Mouse (Mus musculus): ENCODE measurements around the gene Erf. TPM values are rescaled to one million over a fixed set of nuclear protein-coding genes. Genes with fewer than 3 reads are reported as not detected.
A peak's percentile ranks its signal among the peaks of the same experiment; 100 is the strongest.

Erf gene
- polyA plus RNA-seq, 1 experiment from 2014 or later, result 22.6 TPM

GRCm38 (mm10) chr7:25284171-25284570, 33.6 kb upstream of the Erf start:
- Histone ChIP-seq H3K27me3 (ENCODE audit: control insufficient read depth, insufficient read depth, low read length) (no peaks in the 10 kb centered on the region), H3K36me3 (replicated peaks; ENCODE audit: control insufficient read depth, insufficient read depth, low read depth, low read length) (peaks cover 15% of the 10 kb centered on the region), H3K4me3 (ENCODE audit: low read depth, low read length) (peak overlapping the region; percentile 78; the same call in 1 of the 2 replicates), H3K27ac (replicated peaks; ENCODE audit: low read depth, low read length) (no peak overlapping the region; the same call in 1 of the 2 replicates), H3K4me2 (ENCODE audit: low read depth, low read length) (peak overlapping the region; percentile 87), H3K9ac (replicated peaks; ENCODE audit: low read length) (peak overlapping the region; percentile 83), H3K9me3 (replicated peaks; ENCODE audit: control insufficient read depth, low read length) (no peaks in the 10 kb centered on the region), H3K4me1 (ENCODE audit: control insufficient read depth, insufficient read depth, low read length) (peaks cover 17% of the 10 kb centered on the region)
- ATAC-seq (replicated peaks; ENCODE audit: insufficient number of reproducible peaks, low FRiP score, low TSS enrichment, low read depth), result no peak
- DNase-seq (ENCODE audit: low spot score), result no peak
- WGBS, result 82% methylated on average over 2 of the region's 2 CpGs

- Histone ChIP-seq H3K4me1 (ENCODE audit: control insufficient read depth, insufficient read depth, low read length) (peaks cover 17% of the 10 kb centered on the region), H3K9me3 (replicated peaks; ENCODE audit: control insufficient read depth, low read length) (no peaks in the 10 kb centered on the region), H3K4me3 (ENCODE audit: low read depth, low read length) (peak overlapping the region; percentile 78), H3K27ac (replicated peaks; ENCODE audit: low read depth, low read length) (peak overlapping the region; percentile 39), H3K27me3 (ENCODE audit: control insufficient read depth, insufficient read depth, low read length) (no peaks in the 10 kb centered on the region), H3K9ac (replicated peaks; ENCODE audit: low read length) (peak overlapping the region; percentile 83), H3K4me2 (ENCODE audit: low read depth, low read length) (peak overlapping the region; percentile 87), H3K36me3 (replicated peaks; ENCODE audit: control insufficient read depth, insufficient read depth, low read depth, low read length) (peaks cover 10% of the 10 kb centered on the region)
- WGBS, result 26% methylated on average over 5 of the region's 5 CpGs
- ATAC-seq (replicated peaks; ENCODE audit: insufficient number of reproducible peaks, low FRiP score, low TSS enrichment, low read depth) (no peak), DNase-seq (ENCODE audit: low spot score) (no peak)
These were observed 33.1 kb upstream of the Erf start for GRCm38 (mm10) chr7:25283637-25284036.

GRCm38 (mm10) chr7:25282731-25283211, 32.2 kb upstream of the Erf start:
- Histone ChIP-seq H3K27ac (replicated peaks; ENCODE audit: low read depth, low read length) (peak overlapping the region; percentile 97), H3K27me3 (ENCODE audit: control insufficient read depth, insufficient read depth, low read length) (no peaks in the 10 kb centered on the region), H3K36me3 (replicated peaks; ENCODE audit: control insufficient read depth, insufficient read depth, low read depth, low read length) (peaks cover 5% of the 10 kb centered on the region), H3K9ac (replicated peaks; ENCODE audit: low read length) (peak overlapping the region; percentile 83), H3K4me1 (ENCODE audit: control insufficient read depth, insufficient read depth, low read length) (peaks cover 17% of the 10 kb centered on the region), H3K9me3 (replicated peaks; ENCODE audit: control insufficient read depth, low read length) (no peaks in the 10 kb centered on the region), H3K4me2 (ENCODE audit: low read depth, low read length) (peak overlapping the region; percentile 87), H3K4me3 (ENCODE audit: low read depth, low read length) (peak overlapping the region; percentile 78)
- ATAC-seq (replicated peaks; ENCODE audit: insufficient number of reproducible peaks, low FRiP score, low TSS enrichment, low read depth) (no peak), DNase-seq (ENCODE audit: low spot score) (peak; percentile 50)
- under 1% methylated on average over 28 of the region's 36 CpGs for WGBS

- Histone ChIP-seq H3K9me3 (replicated peaks; ENCODE audit: control insufficient read depth, low read length) (no peaks in the 10 kb centered on the region), H3K4me1 (ENCODE audit: control insufficient read depth, insufficient read depth, low read length) (peaks cover 19% of the 10 kb centered on the region), H3K36me3 (replicated peaks; ENCODE audit: control insufficient read depth, insufficient read depth, low read depth, low read length) (peaks cover 5% of the 10 kb centered on the region), H3K4me3 (ENCODE audit: low read depth, low read length) (peak overlapping the region; percentile 78), H3K4me2 (ENCODE audit: low read depth, low read length) (peak overlapping the region; percentile 87), H3K27me3 (ENCODE audit: control insufficient read depth, insufficient read depth, low read length) (no peaks in the 10 kb centered on the region), H3K27ac (replicated peaks; ENCODE audit: low read depth, low read length) (peak overlapping the region; percentile 97), H3K9ac (replicated peaks; ENCODE audit: low read length) (peak overlapping the region; percentile 83)
- peak; percentile 98 for DNase-seq (ENCODE audit: low spot score)
- peak; percentile 74 for ATAC-seq (replicated peaks; ENCODE audit: insufficient number of reproducible peaks, low FRiP score, low TSS enrichment, low read depth)
- under 1% methylated on average over 59 of the region's 108 CpGs for WGBS
These were observed 31.4 kb upstream of the Erf start for GRCm38 (mm10) chr7:25281734-25282601.

- H3K27me3 ChIP-seq (ENCODE audit: control insufficient read depth, insufficient read depth, low read length), result no peaks in the 10 kb centered on the region
- peaks cover 19% of the 10 kb centered on the region for H3K4me1 ChIP-seq (ENCODE audit: control insufficient read depth, insufficient read depth, low read length)
- ATAC-seq (replicated peaks; ENCODE audit: insufficient number of reproducible peaks, low FRiP score, low TSS enrichment, low read depth), result no peak; the same call in 1 of the 2 replicates
- no peaks in the 10 kb centered on the region for H3K9me3 ChIP-seq (replicated peaks; ENCODE audit: control insufficient read depth, low read length)
- WGBS, result 26% methylated on average over 12 of the region's 12 CpGs
- H3K4me2 ChIP-seq (ENCODE audit: low read depth, low read length), result peak overlapping the region; percentile 66
- peak overlapping the region; percentile 97 for H3K27ac ChIP-seq (replicated peaks; ENCODE audit: low read depth, low read length)
- peaks cover 1% of the 10 kb centered on the region; the same call in 1 of the 2 replicates for H3K36me3 ChIP-seq (replicated peaks; ENCODE audit: control insufficient read depth, insufficient read depth, low read depth, low read length)
- peak overlapping the region; percentile 43; the same call in 1 of the 2 replicates for H3K9ac ChIP-seq (replicated peaks; ENCODE audit: low read length)
- no peak for DNase-seq (ENCODE audit: low spot score)
- H3K4me3 ChIP-seq (ENCODE audit: low read depth, low read length), result peak overlapping the region; percentile 78
These were observed 30.7 kb upstream of the Erf start for GRCm38 (mm10) chr7:25281166-25281733.

GRCm38 (mm10) chr7:25279861-25280791, 29.6 kb upstream of the Erf start:
- ATAC-seq (replicated peaks; ENCODE audit: insufficient number of reproducible peaks, low FRiP score, low TSS enrichment, low read depth) (peak; percentile 30), DNase-seq (ENCODE audit: low spot score) (peak; percentile 77)
- 2% methylated on average over 6 of the region's 6 CpGs for WGBS
- H3K4me2 ChIP-seq (ENCODE audit: low read depth, low read length), result peak overlapping the region; percentile 97
- peak overlapping the region; percentile 97 for H3K27ac ChIP-seq (replicated peaks; ENCODE audit: low read depth, low read length)
- H3K27me3 ChIP-seq (ENCODE audit: control insufficient read depth, insufficient read depth, low read length), result no peaks in the 10 kb centered on the region
- H3K9me3 ChIP-seq (replicated peaks; ENCODE audit: control insufficient read depth, low read length), result no peaks in the 10 kb centered on the region
- H3K36me3 ChIP-seq (replicated peaks; ENCODE audit: control insufficient read depth, insufficient read depth, low read depth, low read length), result no peaks in the 10 kb centered on the region
- H3K4me1 ChIP-seq (ENCODE audit: control insufficient read depth, insufficient read depth, low read length), result peaks cover 19% of the 10 kb centered on the region
- peak overlapping the region; percentile 83 for H3K9ac ChIP-seq (replicated peaks; ENCODE audit: low read length)
- peak overlapping the region; percentile 55 for H3K4me3 ChIP-seq (ENCODE audit: low read depth, low read length)

GRCm38 (mm10) chr7:25279076-25279860, 28.7 kb upstream of the Erf start:
- Histone ChIP-seq H3K4me3 (ENCODE audit: low read depth, low read length) (peak overlapping the region; percentile 55), H3K4me2 (ENCODE audit: low read depth, low read length) (peak overlapping the region; percentile 97), H3K27ac (replicated peaks; ENCODE audit: low read depth, low read length) (peak overlapping the region; percentile 97), H3K36me3 (replicated peaks; ENCODE audit: control insufficient read depth, insufficient read depth, low read depth, low read length) (no peaks in the 10 kb centered on the region), H3K4me1 (ENCODE audit: control insufficient read depth, insufficient read depth, low read length) (peaks cover 17% of the 10 kb centered on the region), H3K27me3 (ENCODE audit: control insufficient read depth, insufficient read depth, low read length) (no peaks in the 10 kb centered on the region), H3K9me3 (replicated peaks; ENCODE audit: control insufficient read depth, low read length) (no peaks in the 10 kb centered on the region), H3K9ac (replicated peaks; ENCODE audit: low read length) (peak overlapping the region; percentile 83)
- 1% methylated on average over 46 of the region's 49 CpGs for WGBS
- DNase-seq (ENCODE audit: low spot score) (peak; percentile 89), ATAC-seq (replicated peaks; ENCODE audit: insufficient number of reproducible peaks, low FRiP score, low TSS enrichment, low read depth) (peak; percentile 35)

Data from embryonic facial prominence, embryonic 11.5 days (tissue).